Mouse (Mus musculus) forebrain, embryonic 16.5 days (tissue): Measurements from ENCODE around the gene Olfr1353. TPM values are rescaled to one million over a fixed set of nuclear protein-coding genes. Genes with fewer than 3 reads are reported as not detected.
"Not testable (repeated sequence)": the region's sequence is repeated elsewhere in the genome, so short reads cannot be mapped to it uniquely, and the experiment has no call there.

Source experiments
- ATAC-seq: fragments of 200-750 bp; cut with Nextera tagmentation; 2 replicates; pipeline ENCODE4 v1.8.0; 2017; ENCODE audit warnings: mild to moderate bottlenecking, moderate library complexity
- H3K27ac ChIP-seq: fragments of 300-500 bp; sonication (generic); 2 replicates; pipeline ENCODE4 v1.5.1; 2014; ENCODE audit warnings: low read length, control low read depth
- H3K27me3 ChIP-seq: fragments of 300-500 bp; sonication (generic); replicated peaks from 2 replicates; pipeline ENCODE4 v1.6.1; 2014; ENCODE audit warnings: low read length; ENCODE audit not compliant: control insufficient read depth, insufficient read depth
- H3K36me3 ChIP-seq: fragments of 300-500 bp; sonication (generic); 2 replicates; pipeline ENCODE4 v1.6.1; 2014; ENCODE audit not compliant: control insufficient read depth, insufficient read depth
- H3K4me1 ChIP-seq: fragments of 300-500 bp; sonication (generic); replicated peaks from 2 replicates; pipeline ENCODE4 v1.6.1; 2014; ENCODE audit warnings: low read length; ENCODE audit not compliant: control insufficient read depth, insufficient read depth
- H3K4me2 ChIP-seq: fragments of 300-500 bp; sonication (generic); 2 replicates; pipeline ENCODE4 v1.6.1; 2014; ENCODE audit warnings: mild to moderate bottlenecking, low read length, control low read depth
- H3K4me3 ChIP-seq: fragments of 300-500 bp; sonication (generic); replicated peaks from 2 replicates; pipeline ENCODE4 v1.5.1; 2014; ENCODE audit warnings: mild to moderate bottlenecking, low read length, control low read depth
- H3K9ac ChIP-seq: fragments of 300-500 bp; sonication (generic); replicated peaks from 2 replicates; pipeline ENCODE4 v1.6.1; 2014; ENCODE audit warnings: low read depth, low read length, control low read depth
- H3K9me3 ChIP-seq: fragments of 300-500 bp; sonication (generic); 2 replicates; pipeline ENCODE4 v1.6.1; 2016; ENCODE audit warnings: low read length; ENCODE audit not compliant: control insufficient read depth
- WGBS: fragments of 180-500 bp; shearing (Covaris S2); extraction: QIAGEN DNeasy Blood & Tissue Kit; methylation state at CpG from one replicate; pipeline ENCODE4 v1.1.7; 2014; 5-methylcytosine and 5-hydroxymethylcytosine counted together
- polyA plus RNA-seq: library from polyadenylated mRNA; unstranded; fragments of >200 nt; fragmentation: Nextera tagmentation; extraction: Ambion mirVana; gene quantifications from 2 replicates; pipeline ENCODE4 v1.2.1, GENCODE M21; 2015

The Olfr1353 gene
- polyA plus RNA-seq = not detected in 2 replicates

GRCm38 (mm10) chr10:78963009-78963408 lies at the start of gene Olfr1353:
Gene Olfr1353, plus strand, starts transcription at chr10:78963309.
- ATAC-seq, H3K4me3 ChIP-seq, H3K27ac ChIP-seq, H3K27me3 ChIP-seq, H3K9me3 ChIP-seq, H3K9ac ChIP-seq, H3K4me2 ChIP-seq, H3K4me1 ChIP-seq, H3K36me3 ChIP-seq: not testable (repeated sequence)

- not testable (repeated sequence) for ATAC-seq, H3K27me3 ChIP-seq, H3K9ac ChIP-seq, H3K36me3 ChIP-seq, H3K4me2 ChIP-seq, H3K9me3 ChIP-seq, H3K4me1 ChIP-seq, H3K4me3 ChIP-seq, H3K27ac ChIP-seq
- 83% methylated on average over 1 of the region's 1 CpGs for WGBS
Measured at GRCm38 (mm10) chr10:78950336-78950735, 12.8 kb upstream of the Olfr1353 start, which contains the start of gene Olfr8. Gene Olfr8, plus strand, starts transcription at chr10:78950636.

- no peak for ATAC-seq
- H3K4me1 ChIP-seq = no peaks in the 10 kb centered on the region
- H3K36me3 ChIP-seq = no peaks in the 10 kb centered on the region
- no peaks in the 10 kb centered on the region for H3K27me3 ChIP-seq
- no peaks in the 10 kb centered on the region for H3K9me3 ChIP-seq
- no peak within 1 kb of the TSS for H3K4me2 ChIP-seq
- H3K9ac ChIP-seq = no peak within 1 kb of the TSS
- H3K4me3 ChIP-seq = no peak within 1 kb of the TSS
- H3K27ac ChIP-seq = no peak within 1 kb of the TSS
Measured at GRCm38 (mm10) chr10:78980750-78981149, 17.6 kb downstream of the Olfr1353 start, which contains the start of gene Olfr1352. Gene Olfr1352, plus strand, starts transcription at chr10:78981050.

GRCm38 (mm10) chr10:79012172-79012571 lies 49.1 kb downstream of the Olfr1353 start, which contains the start of gene Olfr1351:
Gene Olfr1351, plus strand, starts transcription at chr10:79012472.
- 58% methylated on average over 1 of the region's 1 CpGs for WGBS
- no peaks in the 10 kb centered on the region for H3K27me3 ChIP-seq
- H3K9me3 ChIP-seq = no peaks in the 10 kb centered on the region
- ATAC-seq = no peak
- no peak within 1 kb of the TSS for H3K4me2 ChIP-seq
- H3K27ac ChIP-seq = no peak within 1 kb of the TSS
- no peaks in the 10 kb centered on the region for H3K36me3 ChIP-seq
- H3K4me3 ChIP-seq = no peak within 1 kb of the TSS
- no peak within 1 kb of the TSS for H3K9ac ChIP-seq
- H3K4me1 ChIP-seq = no peaks in the 10 kb centered on the region

Other genes starting within 250 kb of the Olfr1353 start
- 0.11 TPM in 1 of 2 replicates, not detected in the other for gene Casp14, start 245.0 kb upstream of the Olfr1353 start, polyA plus RNA-seq
- gene Ccdc105, start 210.2 kb upstream of the Olfr1353 start, polyA plus RNA-seq = 0.39 and 0.41 TPM in 2 replicates
- 5.4 and 7.4 TPM in 2 replicates for gene Slc1a6, start 182.8 kb upstream of the Olfr1353 start, polyA plus RNA-seq
- gene Olfr1356, start 111.1 kb upstream of the Olfr1353 start, polyA plus RNA-seq = not detected in 2 replicates
- not detected in 2 replicates for gene Olfr1355, start 87.8 kb upstream of the Olfr1353 start, polyA plus RNA-seq
- gene Olfr1354, start 50.1 kb upstream of the Olfr1353 start, polyA plus RNA-seq = not detected in 2 replicates
- not detected in 2 replicates for gene Olfr8, start 12.7 kb upstream of the Olfr1353 start, polyA plus RNA-seq
- gene Olfr1352, start 17.7 kb downstream of the Olfr1353 start, polyA plus RNA-seq = not detected in 2 replicates
- not detected in 2 replicates for gene Olfr1351, start 49.2 kb downstream of the Olfr1353 start, polyA plus RNA-seq
- 0.15 and 0.65 TPM in 2 replicates for gene Olfr57, start 65.4 kb downstream of the Olfr1353 start, polyA plus RNA-seq
- 59.6 and 65.9 TPM in 2 replicates for gene 2610008E11Rik, start 134.3 kb downstream of the Olfr1353 start, polyA plus RNA-seq
- not detected in 2 replicates for gene Vmn2r80, start 185.5 kb downstream of the Olfr1353 start, polyA plus RNA-seq